Mouse (Mus musculus) spleen, adult 2 months (tissue): ENCODE measurements at regions not wholly inside any gene's neighbourhood (a gene's known extent, or its start where the extent isn't known, plus 50 kb on each side); places are given as distances from the start of the nearest gene placed in this dataset.

Experiments
- CTCF ChIP-seq: fragments of 200-500 bp; IDR thresholded peaks from 2 replicates; pipeline ENCODE4 v1.5.1; 2011; ENCODE audit warnings: mild to moderate bottlenecking, inconsistent platforms; ENCODE audit not compliant: insufficient read depth, insufficient read length, insufficient replicate concordance; ENCODE audit errors: extremely low read depth
- POLR2A ChIP-seq: fragments of 200-500 bp; IDR thresholded peaks from 2 replicates; pipeline ENCODE4 v1.6.1; 2011; ENCODE audit warnings: low read depth, low read length, inconsistent platforms

DNA sequence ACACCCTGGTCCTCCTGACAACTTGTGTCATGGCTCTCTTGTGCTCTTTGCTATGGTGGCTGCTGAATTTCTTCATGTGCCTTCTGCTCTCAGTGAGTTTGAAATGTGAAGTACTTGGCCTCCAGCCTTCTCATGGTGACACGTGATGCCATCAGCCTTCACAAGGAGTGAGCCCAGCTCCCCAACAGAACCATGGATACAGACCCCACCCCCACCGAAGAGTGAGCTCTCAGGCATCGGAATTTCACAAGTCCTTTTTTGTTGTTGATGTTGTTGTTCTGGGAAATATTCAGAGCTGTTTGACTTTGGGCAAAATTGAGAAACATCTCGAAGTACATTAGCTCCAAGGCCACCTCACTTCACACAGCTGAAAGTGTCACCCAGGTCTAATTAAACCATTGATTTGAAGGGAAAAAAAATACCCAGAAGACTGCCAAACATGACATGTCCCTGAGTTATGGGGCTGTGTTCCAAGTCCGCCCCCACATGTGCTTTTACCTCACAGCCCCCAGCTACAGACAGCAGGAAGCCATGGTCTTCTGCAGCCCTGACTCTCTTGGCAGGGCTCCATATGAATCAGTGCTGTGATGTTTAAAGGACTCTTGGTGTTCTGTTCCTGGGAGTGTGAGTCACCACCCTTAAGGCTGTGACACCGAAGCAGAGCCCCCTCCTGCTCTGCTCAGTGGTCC is 205.2 kb upstream of the A230072I06Rik start:
- no peak for TF ChIP-seq POLR2A
- no peak for TF ChIP-seq CTCF
